Mouse (Mus musculus): ENCODE measurements around the gene Hmga2.

- TF ChIP-seq CTCF (IDR thresholded peaks at IDR 0.05; ENCODE audit: low read depth, low read length) (no peak), TAL1 (conservative IDR thresholded peaks at IDR 0.05; ENCODE audit: low read depth, low read length) (no peak)
These were observed 121.7 kb downstream of the Hmga2 start for GRCm38 (mm10) chr10:120354523-120355030.
